Mouse (Mus musculus): ENCODE measurements at regions not wholly inside any gene's neighbourhood (a gene's known extent, or its start where the extent isn't known, plus 50 kb on each side); places are given as distances from the start of the nearest gene placed in this dataset.

DNA sequence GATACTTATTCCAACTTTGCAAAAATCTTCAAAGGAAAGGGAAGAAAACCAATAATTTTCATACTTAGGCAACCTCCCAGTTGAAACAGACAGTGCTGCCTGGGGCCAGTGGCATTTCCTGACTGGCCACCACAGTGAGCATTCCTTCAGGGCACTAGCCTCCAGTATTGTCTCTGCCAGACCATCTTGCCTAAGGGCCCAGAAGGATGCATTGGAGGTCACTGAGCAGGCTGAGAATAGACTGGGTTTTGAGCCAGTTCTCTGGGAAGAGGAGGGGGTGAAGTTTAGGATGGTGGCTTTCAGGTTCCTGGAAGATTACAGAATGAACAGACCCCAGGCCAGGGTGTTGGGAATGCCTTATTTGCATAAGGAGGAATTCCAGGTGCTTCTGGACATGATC, 95.3 kb upstream of the Tpm1 start:
- TF ChIP-seq CTCF (conservative IDR thresholded peaks at IDR 0.05; ENCODE audit: low read length) (no peak), NANOG (IDR thresholded peaks at IDR 0.05; ENCODE audit: borderline replicate concordance, low read length) (no peak)
